Mouse (Mus musculus) liver, embryonic 14.5 days (tissue): Measurements from ENCODE around the gene Sema3c. TPM values are rescaled to one million over a fixed set of nuclear protein-coding genes. Genes with fewer than 3 reads are reported as not detected.
A peak's percentile ranks its signal among the peaks of the same experiment; 100 is the strongest.

Experiments used
- ATAC-seq: fragments of 200-750 bp; cut with Nextera tagmentation; 2 replicates; pipeline ENCODE4 v1.8.0; 2017; ENCODE audit warnings: moderate number of reproducible peaks, mild to moderate bottlenecking, moderate library complexity; ENCODE audit not compliant: insufficient read depth
- DNase-seq, 3 experiments: peaks; one replicate each; pipeline ENCODE4 v3.0.0-alpha.2; 2012 to 2013; ENCODE audit warnings: low read depth in 3 of 3, low spot score in 3 of 3
- H3K27ac ChIP-seq: fragments of 300-500 bp; sonication (generic); 2 replicates; pipeline ENCODE4 v1.5.1; 2014; ENCODE audit warnings: moderate library complexity, mild to moderate bottlenecking, control low read depth, inconsistent platforms
- H3K27me3 ChIP-seq: fragments of 300-500 bp; sonication (generic); 2 replicates; pipeline ENCODE4 v1.6.1; 2014; ENCODE audit warnings: mild to moderate bottlenecking, low read length, moderate library complexity; ENCODE audit not compliant: control insufficient read depth, insufficient read depth
- H3K36me3 ChIP-seq: fragments of 300-500 bp; sonication (generic); replicated peaks from 2 replicates; pipeline ENCODE4 v1.6.1; 2014; ENCODE audit warnings: low read depth; ENCODE audit not compliant: control insufficient read depth, insufficient read depth
- H3K4me1 ChIP-seq, 2 experiments: fragments of 200-500 bp in 1 of 2; fragments of 300-500 bp in 1 of 2; sonication (generic) in 1 of 2; replicated peaks; 2 replicates each; pipeline ENCODE4 v1.6.1; 2012 to 2014; ENCODE audit warnings: antibody characterized with exemption in 1 of 2, inconsistent platforms in 1 of 2, low read length in 1 of 2; ENCODE audit not compliant: control insufficient read depth in 2 of 2, insufficient read depth in 2 of 2
- H3K4me2 ChIP-seq: fragments of 300-500 bp; sonication (generic); 2 replicates; pipeline ENCODE4 v1.6.1; 2014; ENCODE audit warnings: low read depth, mild to moderate bottlenecking, control low read depth, moderate library complexity
- H3K4me3 ChIP-seq, 2 experiments: fragments of 200-500 bp in 1 of 2; fragments of 300-500 bp in 1 of 2; sonication (generic) in 1 of 2; 2 replicates each; pipeline ENCODE4 v1.5.1; 2012 to 2014; ENCODE audit warnings: low read depth in 2 of 2, low read length in 2 of 2, mild to moderate bottlenecking in 2 of 2, control low read depth in 1 of 2, inconsistent platforms in 1 of 2, moderate library complexity in 1 of 2; ENCODE audit not compliant: insufficient read depth in 1 of 2
- H3K9ac ChIP-seq: fragments of 300-500 bp; sonication (generic); replicated peaks from 2 replicates; pipeline ENCODE4 v1.6.1; 2014; ENCODE audit warnings: mild to moderate bottlenecking, control low read depth, moderate library complexity
- H3K9me3 ChIP-seq: fragments of 300-500 bp; sonication (generic); 2 replicates; pipeline ENCODE4 v1.6.1; 2016; ENCODE audit warnings: low read length, mixed read lengths; ENCODE audit not compliant: control insufficient read depth
- CTCF ChIP-seq: IDR thresholded peaks from 2 replicates; pipeline ENCODE4 v1.5.1; 2016; ENCODE audit warnings: antibody characterized with exemption, low read depth, control low read depth
- EP300 ChIP-seq: IDR thresholded peaks from 2 replicates; pipeline ENCODE4 v1.6.1; 2016; ENCODE audit warnings: antibody characterized with exemption, low read depth
- WGBS: fragments of 180-500 bp; shearing (Covaris S2); extraction: QIAGEN DNeasy Blood & Tissue Kit; methylation state at CpG from one replicate; pipeline ENCODE4 v1.1.7; 2014; ENCODE audit not compliant: insufficient replicate concordance; 5-methylcytosine and 5-hydroxymethylcytosine counted together
- polyA plus RNA-seq, 2 experiments: library from polyadenylated mRNA; depleted of rRNA in 1 of 2; stranded (reverse) in 1 of 2; unstranded in 1 of 2; fragments of >200 nt; fragmentation: Nextera tagmentation in 1 of 2; extraction: Ambion mirVana in 1 of 2; gene quantifications; 2 replicates each; pipeline versions ENCODE4 v1.2.1 to v1.2.3; 2012 to 2014

Sema3c gene
- polyA plus RNA-seq, 2 experiments = 0.10 to 0.15 TPM

DNA sequence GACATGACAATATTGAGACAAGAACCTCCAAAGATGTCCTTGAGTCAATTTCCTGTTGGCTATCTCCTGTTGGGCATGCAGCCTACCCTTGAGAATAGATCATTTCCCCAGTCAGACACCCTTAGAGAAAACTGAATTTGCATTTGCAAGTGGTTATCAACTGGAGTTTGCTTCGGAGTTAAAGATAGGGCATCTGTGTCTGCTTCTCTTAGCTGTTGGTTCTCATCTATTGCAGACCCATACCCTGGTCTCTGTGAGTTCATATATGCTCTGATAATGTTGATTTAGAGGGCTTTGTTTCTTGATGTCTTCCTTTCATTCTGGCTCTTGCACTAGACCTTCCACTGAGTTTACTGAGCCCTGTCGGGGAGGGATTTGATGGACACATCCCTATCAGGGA, 106.8 kb downstream of the Sema3c start:
- no peak overlapping the region for H3K4me3 ChIP-seq
- no peak overlapping the region for H3K27ac ChIP-seq
- no peaks in the 10 kb centered on the region for H3K9me3 ChIP-seq
- TF ChIP-seq EP300 = no peak
- no peak for TF ChIP-seq CTCF
- no peaks in the 10 kb centered on the region for H3K27me3 ChIP-seq
- WGBS = 63% methylated on average over 2 of the region's 2 CpGs
- H3K4me1 ChIP-seq = no peaks in the 10 kb centered on the region
- DNase-seq (peak in 2 of 3 experiments; percentile 3 to 5), ATAC-seq (no peak)
- H3K9ac ChIP-seq = no peak overlapping the region
- no peak overlapping the region for H3K4me2 ChIP-seq
- H3K36me3 ChIP-seq = no peaks in the 10 kb centered on the region

DNA sequence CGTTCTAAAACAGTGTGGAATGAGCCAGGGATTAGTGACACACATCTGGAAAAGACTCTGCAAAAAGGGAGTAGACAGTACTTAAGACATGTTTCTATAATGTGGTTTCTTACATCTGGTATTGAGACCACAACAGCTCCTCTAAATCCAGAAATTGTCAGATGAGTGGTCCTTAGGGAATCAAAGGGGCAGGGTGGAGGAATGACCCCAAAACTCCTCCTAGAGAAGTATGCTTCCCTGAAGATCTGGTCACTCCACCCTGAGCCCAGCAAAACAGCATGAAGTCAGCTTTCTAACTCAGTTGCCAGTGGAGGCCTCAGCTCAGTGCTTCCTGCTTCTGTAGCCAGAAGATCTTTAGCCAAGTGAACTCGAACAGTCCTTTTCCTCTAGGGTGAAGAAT, 115.0 kb downstream of the Sema3c start:
- 40% methylated on average over 2 of the region's 2 CpGs for WGBS

DNA sequence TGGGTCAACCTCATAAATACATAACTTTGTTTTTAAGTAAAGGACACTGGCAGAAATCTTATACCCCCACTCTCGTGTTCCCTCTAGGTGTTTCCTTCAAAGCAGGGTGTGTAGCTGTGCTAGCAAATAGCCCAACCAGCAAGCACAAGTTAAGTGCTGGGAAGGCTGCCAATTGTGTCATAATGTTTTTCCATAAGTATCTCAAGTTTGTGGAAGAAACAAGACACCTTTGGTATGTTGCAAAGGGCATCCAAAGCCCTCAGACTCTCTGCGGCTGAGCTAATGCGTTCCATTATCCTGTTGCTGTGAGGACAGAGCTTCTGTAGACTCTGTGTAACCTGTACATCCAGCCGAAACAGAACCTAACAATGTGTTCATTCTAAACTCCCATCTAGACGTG, 115.5 kb downstream of the Sema3c start:
- WGBS = 57% methylated on average over 5 of the region's 5 CpGs
- no peak for DNase-seq
- H3K27ac ChIP-seq = no peak overlapping the region

More for the DNA sequence above, 115.0 kb downstream of the Sema3c start:
- H3K27me3 ChIP-seq = no peaks in the 10 kb centered on the region
- H3K9me3 ChIP-seq = no peaks in the 10 kb centered on the region
- no peaks in the 10 kb centered on the region for H3K4me1 ChIP-seq
- no peak overlapping the region for H3K4me2 ChIP-seq
- TF ChIP-seq CTCF (no peak), EP300 (no peak)
- H3K4me3 ChIP-seq = no peak overlapping the region
- DNase-seq (no peak), ATAC-seq (no peak)
- no peaks in the 10 kb centered on the region for H3K36me3 ChIP-seq
- no peak overlapping the region for H3K27ac ChIP-seq
- H3K9ac ChIP-seq = no peak overlapping the region

DNA sequence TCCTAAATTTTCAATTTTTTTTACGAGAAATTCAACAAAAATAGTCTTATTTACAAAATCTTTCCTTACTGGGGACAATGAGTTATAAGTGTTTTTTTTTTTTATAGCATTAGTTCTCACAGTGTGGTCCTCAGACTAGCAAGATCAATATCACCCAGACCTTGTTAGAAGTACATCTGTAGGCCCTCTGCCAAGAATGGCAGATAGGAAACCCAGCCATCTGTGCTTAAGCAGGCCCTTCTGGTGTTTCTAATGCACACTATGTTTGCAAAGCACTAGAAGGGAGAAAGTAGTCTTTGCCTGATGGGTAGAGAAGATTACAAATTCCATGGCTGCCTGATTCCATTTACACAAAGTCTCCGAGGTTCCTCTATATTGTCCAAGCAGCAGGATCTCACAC, 121.3 kb downstream of the Sema3c start:
- WGBS = 35% methylated on average over 2 of the region's 2 CpGs
- ATAC-seq (no peak), DNase-seq (no peak)
- Histone ChIP-seq H3K4me3 (no peak overlapping the region), H3K27ac (no peak overlapping the region), H3K9ac (no peak overlapping the region), H3K9me3 (no peaks in the 10 kb centered on the region), H3K36me3 (no peaks in the 10 kb centered on the region), H3K4me1 (no peaks in the 10 kb centered on the region), H3K4me2 (no peak overlapping the region), H3K27me3 (no peaks in the 10 kb centered on the region)
- TF ChIP-seq CTCF (no peak), EP300 (no peak)

More for the DNA sequence above, 115.5 kb downstream of the Sema3c start:
- Histone ChIP-seq H3K4me1 (no peaks in the 10 kb centered on the region), H3K4me3 (no peak overlapping the region), H3K9ac (no peak overlapping the region), H3K27me3 (no peaks in the 10 kb centered on the region), H3K9me3 (no peaks in the 10 kb centered on the region), H3K36me3 (no peaks in the 10 kb centered on the region), H3K4me2 (no peak overlapping the region)
- TF ChIP-seq CTCF (no peak), EP300 (no peak)
- ATAC-seq = no peak

DNA sequence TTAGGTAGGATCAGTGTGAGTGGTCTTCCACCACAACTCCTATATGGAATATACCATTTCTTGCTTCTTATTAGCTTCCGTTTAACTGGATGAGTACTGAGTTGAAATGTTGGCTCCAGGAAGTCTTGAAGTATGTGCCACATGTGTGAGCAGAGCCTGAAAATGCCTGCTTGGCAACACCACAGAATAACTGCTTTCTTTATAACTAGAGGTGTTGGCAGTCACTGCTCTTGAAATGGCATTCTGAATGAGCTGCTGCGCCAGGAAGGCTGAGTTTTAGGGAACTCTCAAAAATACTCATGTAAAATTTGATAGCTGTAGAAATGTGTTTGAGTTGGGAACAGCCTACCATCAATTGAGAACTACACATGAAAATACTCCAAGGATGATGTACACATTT, 124.8 kb downstream of the Sema3c start:
- Histone ChIP-seq H3K4me3 (no peak overlapping the region), H3K27ac (no peak overlapping the region), H3K9me3 (no peaks in the 10 kb centered on the region), H3K4me2 (no peak overlapping the region), H3K27me3 (no peaks in the 10 kb centered on the region), H3K9ac (no peak overlapping the region), H3K4me1 (no peaks in the 10 kb centered on the region), H3K36me3 (no peaks in the 10 kb centered on the region)
- TF ChIP-seq CTCF (no peak), EP300 (no peak)
- 55% methylated on average over 2 of the region's 2 CpGs for whole genome bisulfite sequencing
- ATAC-seq = no peak
- no peak for DNase-seq

DNA sequence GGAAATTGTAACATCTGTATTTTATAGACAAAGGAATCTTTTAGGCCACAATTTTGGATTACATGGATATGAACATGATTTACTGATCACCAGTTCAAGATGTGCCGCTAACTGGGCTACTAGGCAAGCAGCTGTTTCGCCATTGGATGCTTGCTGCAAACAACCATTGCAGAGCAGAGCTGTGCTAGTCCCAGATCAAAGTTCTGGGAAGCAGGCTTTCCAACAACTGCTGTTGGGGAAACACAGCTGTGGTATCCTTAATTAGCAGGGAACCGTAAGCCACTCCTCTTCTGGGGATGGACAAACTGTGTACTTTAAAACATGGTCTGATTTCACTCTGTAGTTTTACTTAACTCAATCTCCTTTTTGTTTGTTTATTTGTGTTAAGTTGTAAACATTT, 130.1 kb downstream of the Sema3c start:
- no peak for TF ChIP-seq CTCF
- Histone ChIP-seq H3K4me3 (no peak overlapping the region), H3K27me3 (no peaks in the 10 kb centered on the region), H3K4me2 (no peak overlapping the region), H3K9me3 (no peaks in the 10 kb centered on the region), H3K9ac (no peak overlapping the region), H3K4me1 (no peaks in the 10 kb centered on the region), H3K36me3 (no peaks in the 10 kb centered on the region), H3K27ac (no peak overlapping the region)
- WGBS = 46% methylated on average over 3 of the region's 3 CpGs
- no peak for DNase-seq
- no peak for ATAC-seq
